Mouse (Mus musculus): ENCODE measurements at regions not wholly inside any gene's neighbourhood (a gene's known extent, or its start where the extent isn't known, plus 50 kb on each side); places are given as distances from the start of the nearest gene placed in this dataset.

DNA sequence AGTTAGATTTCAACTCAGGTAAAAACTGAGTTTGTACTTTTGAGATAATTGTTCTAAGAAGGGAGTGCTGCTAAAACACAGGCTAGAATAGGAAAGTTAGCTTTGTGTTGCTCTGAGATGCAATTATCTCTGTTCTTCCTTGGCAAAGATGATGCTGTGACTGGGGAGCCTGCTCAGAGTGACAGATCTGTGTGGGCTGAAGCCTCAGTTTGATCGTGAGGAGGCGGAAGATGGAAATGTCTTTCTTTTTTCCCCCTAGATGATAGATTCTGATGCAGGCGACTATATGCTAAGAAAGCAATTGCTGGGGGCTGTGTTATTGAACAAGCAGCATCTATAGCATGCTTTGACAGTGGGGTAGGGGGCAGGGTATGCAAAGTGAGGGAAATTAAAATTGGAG, 156.7 kb upstream of the Cypt15 start:
- no peak for DNase-seq (ENCODE audit: low spot score)

DNA sequence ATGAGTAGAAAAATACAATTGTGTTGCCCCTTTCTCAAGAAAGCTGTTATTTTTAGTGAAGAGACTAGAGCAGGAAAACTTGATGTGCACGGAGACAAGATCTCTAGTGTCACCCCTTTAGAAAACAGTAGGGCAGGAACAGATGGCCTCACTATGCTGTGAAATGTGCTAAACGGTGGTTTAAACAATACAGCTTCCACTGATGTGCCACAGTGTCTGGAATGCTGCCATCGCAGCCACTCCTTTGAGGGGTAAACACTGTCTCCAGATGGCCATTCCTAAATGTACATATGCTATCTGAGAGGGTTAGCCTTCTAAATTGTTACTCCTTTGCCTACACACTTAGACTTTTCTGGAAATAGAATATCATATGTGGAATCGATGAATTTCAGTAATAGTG, 116.4 kb upstream of the Cypt15 start:
- peak; percentile 24 for DNase-seq (ENCODE audit: low spot score)

DNA sequence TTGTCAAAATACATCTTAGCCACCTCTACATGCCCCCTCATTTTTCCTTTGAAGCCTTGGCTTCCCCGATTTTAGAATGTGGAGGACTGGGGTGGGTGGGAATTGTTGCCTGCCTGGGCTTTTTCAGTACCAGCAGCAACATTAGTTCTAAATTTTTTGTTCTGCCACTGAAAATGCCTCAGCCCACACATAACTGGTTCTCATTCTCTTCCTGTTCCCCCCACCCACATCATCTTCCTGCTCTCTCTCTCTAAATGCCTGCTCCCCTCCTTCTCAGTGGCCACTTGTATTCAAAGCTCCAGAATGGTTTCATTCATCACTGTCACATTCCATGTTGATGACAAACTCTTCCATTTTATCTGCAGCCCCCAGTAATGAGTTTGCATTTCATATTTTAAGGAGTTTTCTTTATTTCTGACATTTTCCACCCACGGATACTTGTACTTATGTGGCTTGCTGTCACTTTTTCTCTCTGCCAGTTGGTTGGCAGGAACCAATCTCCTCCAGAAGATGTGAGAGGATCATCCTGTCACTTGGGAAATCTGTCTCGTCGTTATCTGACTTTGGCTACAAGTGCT, 95.8 kb upstream of the Cypt15 start:
- DNase-seq (ENCODE audit: low spot score) = no peak

Measured in MN1 (cell line).